Mouse (Mus musculus): Measurements from ENCODE around the gene Sypl2.

Sypl2 gene

DNA sequence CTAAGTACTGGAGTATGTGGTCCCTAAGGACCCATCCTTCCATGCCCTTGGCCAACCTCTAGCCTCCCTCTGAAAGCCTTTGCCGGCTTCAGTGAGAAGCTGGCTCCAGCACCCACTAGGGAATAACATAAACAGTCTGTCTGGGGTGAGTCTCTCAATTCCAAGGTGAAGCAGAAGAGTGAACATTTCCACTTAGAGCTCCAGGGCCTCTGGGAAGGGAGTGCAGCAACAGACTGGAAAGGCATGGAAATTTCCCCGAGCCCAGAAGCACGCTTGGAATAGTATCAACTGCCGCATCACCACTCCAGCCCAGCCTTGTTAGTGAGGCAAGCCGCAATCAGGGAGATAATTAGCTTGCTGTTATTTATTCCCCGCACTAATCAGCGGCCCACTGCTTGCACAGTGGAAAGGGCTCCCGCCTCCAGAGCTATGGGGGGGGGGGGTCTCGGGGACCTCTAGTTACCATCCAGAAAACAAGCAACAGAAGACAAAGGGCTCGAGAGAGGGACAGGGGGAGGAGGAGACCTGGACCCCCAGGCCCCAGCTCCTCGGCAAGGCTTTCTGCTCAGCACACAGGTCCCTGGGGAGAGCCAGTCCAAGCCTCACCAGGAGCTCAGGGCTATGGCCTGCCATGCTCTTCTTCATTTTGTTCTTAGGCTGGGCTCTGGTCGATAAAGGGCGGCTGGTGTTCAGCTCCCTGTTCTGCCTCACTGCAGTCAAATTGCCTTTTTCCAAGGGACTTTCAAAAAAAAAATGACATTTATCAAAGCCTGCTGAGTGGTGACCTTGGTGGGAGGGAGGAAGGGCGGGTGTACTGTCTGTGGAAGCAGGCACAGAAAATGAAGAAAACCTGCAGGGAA is 51.5 kb downstream of the Sypl2 start:
- DNase-seq, result peak in 1 of 2 experiments; percentile 52

DNA sequence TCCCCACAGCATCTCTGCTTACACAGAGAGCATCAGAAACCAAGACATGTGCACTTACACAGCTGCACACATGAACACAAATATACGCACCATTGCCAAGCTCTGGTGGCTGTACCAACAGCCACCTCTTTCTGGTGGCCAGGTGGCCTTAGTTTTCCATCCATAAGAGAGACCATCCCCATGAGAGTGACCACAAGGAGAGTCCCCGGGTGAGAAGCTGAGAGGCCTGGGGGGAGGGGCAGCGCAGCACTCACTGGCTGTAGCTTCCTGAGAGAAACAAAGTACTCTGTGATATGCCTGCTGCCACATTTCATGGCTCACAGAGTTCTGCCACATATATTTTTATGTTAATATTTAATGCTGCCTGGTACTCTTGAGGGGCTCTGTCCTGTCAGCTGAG is 57.2 kb downstream of the Sypl2 start:
- no peak for DNase-seq

DNA sequence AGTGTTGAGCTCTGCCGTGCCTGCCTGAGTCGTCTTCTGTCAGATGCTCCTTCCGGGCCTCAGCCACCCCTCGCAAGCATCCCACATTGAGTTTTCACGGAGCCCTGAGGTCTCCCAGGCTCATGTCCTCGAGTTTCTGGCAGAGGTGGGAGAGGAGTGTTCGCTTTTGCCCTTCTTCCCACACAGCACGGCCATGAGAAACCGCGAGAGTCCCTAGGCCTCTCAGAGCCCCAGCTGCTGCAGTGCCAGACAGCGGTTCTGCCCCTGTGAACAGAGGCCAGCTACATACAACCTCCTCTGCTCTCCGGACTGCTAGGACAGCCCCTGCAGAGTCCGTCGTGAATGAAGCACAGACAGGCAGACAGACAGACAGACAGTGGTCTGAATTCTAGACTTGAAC is 58.9 kb downstream of the Sypl2 start:
- no peak for DNase-seq

DNA sequence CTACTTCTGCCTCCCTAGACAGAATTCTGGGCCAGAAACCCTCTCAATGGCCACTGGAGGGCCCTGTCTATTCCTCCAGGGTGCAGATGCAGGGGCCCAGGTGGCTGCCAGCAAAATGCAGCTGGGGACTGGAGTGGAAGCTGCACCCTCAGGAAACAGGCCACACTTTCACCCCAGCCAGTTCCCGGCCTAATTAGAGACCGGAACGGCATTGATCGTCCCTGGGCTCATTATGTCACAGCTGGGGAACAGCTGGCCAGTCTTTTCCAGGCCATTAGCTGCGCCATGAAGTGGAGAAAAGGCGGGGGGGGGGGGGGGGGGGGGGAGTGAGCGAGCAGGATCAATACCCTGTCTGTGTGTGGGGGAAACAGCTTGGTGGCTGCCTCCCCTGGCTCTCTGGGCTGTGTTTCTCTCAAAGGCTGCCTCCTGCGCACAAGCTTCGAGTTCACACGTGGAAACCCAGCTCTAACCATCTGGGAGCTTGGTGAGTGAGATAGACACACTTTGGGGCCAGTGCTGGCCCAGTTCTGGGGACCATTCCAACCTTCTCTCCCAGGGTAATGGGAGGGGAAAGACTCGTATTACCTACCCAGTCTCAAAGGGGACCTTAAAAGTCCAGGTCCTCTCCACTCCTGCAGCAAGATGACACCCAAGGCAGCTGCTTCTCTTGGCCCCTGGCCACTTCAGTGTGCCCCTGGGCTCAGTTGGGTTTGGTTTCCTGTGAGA is 59.8 kb downstream of the Sypl2 start:
- DNase-seq, result peak; percentile 35 to 62

DNA sequence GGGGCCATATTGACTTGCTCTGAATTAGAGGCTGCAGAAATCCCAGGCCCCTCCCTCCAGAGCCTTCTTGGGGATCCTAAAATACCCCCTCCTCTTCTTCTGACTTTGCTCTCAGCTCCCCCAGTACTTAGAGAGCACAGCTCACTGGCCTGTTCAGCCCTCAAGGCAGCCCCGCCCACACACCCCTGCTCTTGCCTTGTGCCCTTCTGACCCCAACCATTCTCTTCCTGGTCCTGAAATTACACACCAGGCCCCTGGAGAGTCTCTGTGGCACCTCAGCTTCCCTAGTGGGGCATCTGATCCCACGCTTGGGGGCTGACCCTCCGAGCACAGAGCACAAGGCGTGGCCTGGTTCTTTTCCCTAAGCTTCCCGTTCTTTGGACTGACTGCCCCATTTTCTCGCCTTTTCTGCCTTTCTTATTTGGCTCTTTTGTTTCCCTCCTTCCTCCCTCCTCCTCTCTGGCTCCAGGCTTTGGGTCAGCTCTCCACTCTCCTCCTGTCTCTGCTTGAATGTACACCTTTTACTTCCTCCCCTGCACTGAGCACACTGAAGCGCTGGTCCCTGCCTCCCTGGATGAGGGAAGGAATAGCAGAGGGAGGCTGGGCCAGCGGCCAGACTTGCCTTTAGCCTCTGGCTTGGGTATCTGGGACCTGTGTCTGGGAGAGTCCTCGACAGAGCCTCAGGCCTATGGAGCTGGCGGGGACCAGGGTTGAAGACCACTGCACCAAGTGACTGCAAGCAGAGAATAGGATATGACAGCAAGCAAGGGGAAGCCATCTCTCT is 60.7 kb downstream of the Sypl2 start:
- DNase-seq, result no peak

DNA sequence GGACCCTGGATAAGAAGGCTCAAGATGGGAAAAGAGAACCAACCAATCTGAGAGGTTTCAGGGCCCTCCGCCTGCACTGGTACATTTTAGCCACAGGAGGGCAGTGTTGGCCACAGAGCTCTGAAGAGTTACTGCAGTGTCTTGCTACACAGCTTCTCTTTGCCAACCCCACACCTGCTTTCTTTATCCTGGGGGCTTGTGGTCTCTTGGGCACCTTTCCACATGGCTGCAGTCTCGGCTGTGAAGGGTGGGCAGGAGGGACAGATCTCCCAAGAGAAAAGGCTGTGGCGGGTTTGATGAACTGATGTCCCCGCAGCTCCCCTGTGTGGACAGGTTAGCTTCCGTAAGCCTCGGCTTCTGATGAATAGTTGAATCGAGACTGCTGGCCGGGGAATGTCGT is 61.6 kb downstream of the Sypl2 start:
- DNase-seq, result peak; percentile 73 to 75

DNA sequence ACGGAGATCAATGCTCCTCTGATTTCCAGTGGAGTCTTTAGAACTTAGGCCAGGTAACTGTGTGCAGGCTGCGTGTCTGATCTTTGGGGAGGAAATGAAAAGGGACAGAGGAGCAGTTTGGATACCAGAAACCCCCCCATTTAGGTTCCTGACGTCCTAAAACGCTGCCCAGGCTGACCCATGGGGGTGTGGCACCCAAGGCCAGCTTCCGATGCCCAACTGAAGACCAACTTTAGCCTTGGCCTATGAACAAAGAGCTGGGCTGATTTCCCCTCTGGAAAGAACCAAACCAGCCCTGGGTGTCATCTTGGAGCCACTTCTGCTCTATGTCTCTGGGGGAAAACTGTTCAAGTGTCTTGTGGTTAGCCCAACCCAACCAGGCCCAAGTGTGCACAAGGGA is 62.4 kb downstream of the Sypl2 start:
- DNase-seq, result no peak

Measured in kidney, postnatal 25 days (tissue).